Mouse (Mus musculus) midbrain, embryonic 13.5 days (tissue): ENCODE measurements around the gene Ifna1. TPM values are rescaled to one million over a fixed set of nuclear protein-coding genes. Genes with fewer than 3 reads are reported as not detected.

Experiments used
- ATAC-seq: fragments of 200-750 bp; cut with Nextera tagmentation; 2 replicates; pipeline ENCODE4 v1.8.0; 2017; ENCODE audit warnings: mild to moderate bottlenecking, moderate TSS enrichment, moderate library complexity
- H3K27ac ChIP-seq: fragments of 300-500 bp; sonication (generic); 2 replicates; pipeline ENCODE4 v1.5.1; 2015; ENCODE audit warnings: inconsistent platforms, mild to moderate bottlenecking, moderate library complexity
- H3K27me3 ChIP-seq: fragments of 300-500 bp; sonication (generic); 2 replicates; pipeline ENCODE4 v1.6.1; 2015; ENCODE audit warnings: mild to moderate bottlenecking, inconsistent platforms
- H3K36me3 ChIP-seq: fragments of 300-500 bp; sonication (generic); 2 replicates; pipeline ENCODE4 v1.6.1; 2015; ENCODE audit warnings: mild to moderate bottlenecking, inconsistent platforms
- H3K4me1 ChIP-seq: fragments of 300-500 bp; sonication (generic); replicated peaks from 2 replicates; pipeline ENCODE4 v1.6.1; 2015; ENCODE audit warnings: inconsistent platforms
- H3K4me2 ChIP-seq: fragments of 300-500 bp; sonication (generic); replicated peaks from 2 replicates; pipeline ENCODE4 v1.6.1; 2015; ENCODE audit warnings: moderate library complexity, mild to moderate bottlenecking, inconsistent platforms
- H3K4me3 ChIP-seq: fragments of 300-500 bp; sonication (generic); replicated peaks from 2 replicates; pipeline ENCODE4 v1.5.1; 2015; ENCODE audit warnings: mild to moderate bottlenecking, inconsistent platforms
- H3K9ac ChIP-seq: fragments of 300-500 bp; sonication (generic); replicated peaks from 2 replicates; pipeline ENCODE4 v1.6.1; 2015; ENCODE audit warnings: mild to moderate bottlenecking, inconsistent platforms
- H3K9me3 ChIP-seq: fragments of 300-500 bp; sonication (generic); 2 replicates; pipeline ENCODE4 v1.6.1; 2016; ENCODE audit warnings: mild to moderate bottlenecking, inconsistent platforms
- WGBS: fragments of 180-500 bp; shearing (Covaris S2); methylation state at CpG from one replicate; pipeline ENCODE4 v1.1.7; 2015; 5-methylcytosine and 5-hydroxymethylcytosine counted together
- polyA plus RNA-seq: library from polyadenylated mRNA; unstranded; fragments of >200 nt; fragmentation: Nextera tagmentation; extraction: Ambion mirVana; gene quantifications from 2 replicates; pipeline ENCODE4 v1.2.1, GENCODE M21; 2015

Ifna1 gene
- polyA plus RNA-seq, 1 experiment from 2014 or later, result not detected

DNA sequence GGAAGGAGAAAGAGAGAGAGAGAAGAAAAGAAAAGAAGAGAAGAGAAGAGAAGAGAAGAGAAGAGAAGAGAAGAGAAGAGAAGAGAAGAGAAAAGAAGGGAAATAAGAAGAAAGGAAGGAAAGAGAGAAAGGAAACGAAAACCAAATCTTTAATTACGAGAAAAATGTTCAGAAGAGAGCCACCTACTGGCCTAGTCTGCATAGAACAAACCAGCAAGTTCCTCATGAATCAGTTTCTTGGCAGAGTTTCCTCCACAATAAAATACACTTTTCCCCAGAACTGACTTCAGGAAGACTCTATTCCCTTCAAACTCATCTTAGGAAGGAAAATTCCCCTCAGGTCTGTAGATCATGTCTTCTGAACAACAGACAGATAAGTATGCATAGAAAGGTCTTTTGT, 4.6 kb upstream of the Ifna1 start:
- 76% methylated on average over 2 of the region's 2 CpGs for WGBS
- Histone ChIP-seq H3K4me1 (no peaks in the 10 kb centered on the region), H3K9me3 (no peaks in the 10 kb centered on the region), H3K36me3 (no peaks in the 10 kb centered on the region), H3K9ac (no peak overlapping the region), H3K27me3 (no peaks in the 10 kb centered on the region), H3K4me2 (no peak overlapping the region), H3K27ac (no peak overlapping the region), H3K4me3 (no peak overlapping the region)
- no peak for ATAC-seq

DNA sequence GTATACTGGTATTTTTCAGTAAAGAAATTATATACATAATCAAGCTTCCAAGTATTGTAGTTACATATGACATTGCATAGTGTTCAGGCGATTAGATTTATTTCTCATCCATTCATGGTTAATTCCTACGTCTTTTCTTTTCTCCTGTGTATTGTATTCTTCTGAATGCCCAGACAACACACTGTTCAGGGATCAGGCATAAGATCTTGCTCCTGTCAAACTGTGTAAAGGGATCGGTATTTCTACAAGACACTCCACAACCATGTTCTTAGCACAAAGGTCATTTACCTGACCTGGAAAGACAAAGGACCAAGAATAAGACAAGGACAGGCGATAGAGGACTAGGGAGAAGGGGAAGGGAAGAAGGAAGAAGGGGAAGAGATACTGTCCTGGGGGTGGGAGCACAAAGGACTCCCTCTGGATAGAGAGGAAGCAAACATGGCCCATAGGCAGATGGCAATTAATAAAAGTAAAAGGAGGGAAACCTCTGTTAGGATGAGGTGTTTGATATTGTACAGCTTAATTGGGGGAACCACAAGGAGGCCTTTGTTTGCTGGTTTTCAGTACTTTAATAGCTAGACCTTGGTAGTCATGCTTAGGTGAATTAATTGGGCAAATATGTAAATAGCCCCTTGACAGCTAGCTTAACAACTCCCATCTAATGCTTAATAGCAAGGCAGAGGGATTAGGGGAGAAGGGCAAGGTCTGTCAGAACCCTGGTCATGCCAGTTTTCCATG, 1.3 kb downstream of the Ifna1 start:
- peak; percentile 48; the same call in 1 of the 2 replicates for ATAC-seq
- H3K4me2 ChIP-seq, result no peak overlapping the region
- no peak overlapping the region for H3K9ac ChIP-seq
- no peak overlapping the region for H3K4me3 ChIP-seq
- H3K27me3 ChIP-seq, result no peaks in the 10 kb centered on the region
- no peak overlapping the region for H3K27ac ChIP-seq
- 0 out of 2 replicates have a peak, but pooled peaks cover 2% of the 10 kb centered on the region for H3K4me1 ChIP-seq
- no peaks in the 10 kb centered on the region for H3K9me3 ChIP-seq
- H3K36me3 ChIP-seq, result no peaks in the 10 kb centered on the region
- 16% methylated on average over 4 of the region's 4 CpGs for WGBS

DNA sequence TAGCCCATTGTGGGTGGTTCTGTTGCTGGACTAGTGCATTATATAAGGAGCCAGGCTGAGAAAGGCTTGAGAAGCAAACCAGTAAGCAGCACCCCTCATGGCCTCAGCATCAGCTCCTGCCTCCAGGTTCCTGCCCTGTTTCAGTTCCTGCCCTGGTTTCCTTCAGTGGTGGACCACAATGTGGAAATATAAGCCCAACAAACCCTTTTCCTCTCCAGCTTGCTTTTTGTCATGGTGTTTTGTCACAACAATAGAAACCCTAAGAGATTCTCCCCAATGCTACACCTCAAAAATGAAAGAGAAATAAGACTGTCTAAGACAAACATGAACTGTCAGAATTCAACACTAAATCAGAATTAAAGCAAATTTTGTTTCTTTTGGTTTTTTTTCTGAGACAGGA, 9.3 kb downstream of the Ifna1 start:
- H3K9me3 ChIP-seq, result no peaks in the 10 kb centered on the region
- H3K36me3 ChIP-seq, result no peaks in the 10 kb centered on the region
- H3K4me1 ChIP-seq, result peaks cover 6% of the 10 kb centered on the region
- no peak for ATAC-seq
- no peak overlapping the region for H3K4me2 ChIP-seq
- H3K27ac ChIP-seq, result no peak overlapping the region
- H3K4me3 ChIP-seq, result no peak overlapping the region
- H3K27me3 ChIP-seq, result peaks cover 5% of the 10 kb centered on the region; the same call in 1 of the 2 replicates
- no peak overlapping the region for H3K9ac ChIP-seq

DNA sequence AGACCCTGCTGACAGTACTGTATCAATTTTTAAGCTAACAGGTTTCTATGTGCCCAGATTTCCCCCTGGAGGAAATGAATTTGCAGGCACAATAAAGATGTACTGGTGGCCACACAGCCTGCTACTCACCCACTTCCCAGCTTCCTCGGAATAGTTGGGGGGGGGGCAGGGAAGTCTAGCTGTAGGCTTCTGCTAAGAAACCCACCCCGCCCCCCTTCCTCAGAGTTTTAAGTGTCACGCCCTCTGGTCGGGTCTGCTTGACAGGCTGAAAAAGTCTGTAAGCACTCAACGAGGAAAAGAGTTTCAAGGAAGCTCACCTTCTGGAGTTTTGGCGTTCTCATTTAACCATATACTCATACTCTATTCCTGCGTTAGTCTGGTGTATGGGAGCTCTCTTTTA, 13.4 kb downstream of the Ifna1 start:
- peaks cover 12% of the 10 kb centered on the region for H3K4me1 ChIP-seq
- H3K27me3 ChIP-seq, result peaks cover 24% of the 10 kb centered on the region
- no peak for ATAC-seq
- no peak overlapping the region for H3K4me2 ChIP-seq
- no peak overlapping the region for H3K9ac ChIP-seq
- no peaks in the 10 kb centered on the region for H3K9me3 ChIP-seq
- no peak overlapping the region for H3K4me3 ChIP-seq
- H3K27ac ChIP-seq, result no peak overlapping the region
- 3% methylated on average over 7 of the region's 7 CpGs for WGBS
- no peaks in the 10 kb centered on the region for H3K36me3 ChIP-seq

DNA sequence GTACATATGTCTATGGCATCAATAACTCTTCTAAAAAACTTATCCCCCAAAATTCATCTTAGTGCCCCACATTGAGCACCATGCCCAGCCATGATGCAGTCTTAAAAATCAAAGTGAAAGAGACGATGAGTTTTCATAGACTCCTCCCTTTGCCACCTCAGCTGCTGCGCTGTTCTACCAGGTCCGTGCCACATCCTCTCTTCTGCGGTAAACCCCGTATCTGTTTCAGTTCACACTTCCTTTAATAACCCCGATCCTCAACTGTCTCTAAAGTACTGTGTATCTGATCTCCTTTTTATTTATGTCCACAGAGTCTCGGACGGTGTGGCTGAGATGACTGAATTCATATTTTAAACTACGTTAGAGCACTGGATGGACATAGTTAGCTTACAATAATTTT, 14.7 kb downstream of the Ifna1 start:
- peaks cover 29% of the 10 kb centered on the region for H3K27me3 ChIP-seq
- H3K9me3 ChIP-seq, result no peaks in the 10 kb centered on the region
- WGBS, result 76% methylated on average over 9 of the region's 9 CpGs
- H3K4me2 ChIP-seq, result no peak overlapping the region
- H3K36me3 ChIP-seq, result no peaks in the 10 kb centered on the region
- no peak overlapping the region for H3K4me3 ChIP-seq
- peaks cover 12% of the 10 kb centered on the region for H3K4me1 ChIP-seq
- no peak overlapping the region for H3K27ac ChIP-seq
- no peak for ATAC-seq
- no peak overlapping the region for H3K9ac ChIP-seq

DNA sequence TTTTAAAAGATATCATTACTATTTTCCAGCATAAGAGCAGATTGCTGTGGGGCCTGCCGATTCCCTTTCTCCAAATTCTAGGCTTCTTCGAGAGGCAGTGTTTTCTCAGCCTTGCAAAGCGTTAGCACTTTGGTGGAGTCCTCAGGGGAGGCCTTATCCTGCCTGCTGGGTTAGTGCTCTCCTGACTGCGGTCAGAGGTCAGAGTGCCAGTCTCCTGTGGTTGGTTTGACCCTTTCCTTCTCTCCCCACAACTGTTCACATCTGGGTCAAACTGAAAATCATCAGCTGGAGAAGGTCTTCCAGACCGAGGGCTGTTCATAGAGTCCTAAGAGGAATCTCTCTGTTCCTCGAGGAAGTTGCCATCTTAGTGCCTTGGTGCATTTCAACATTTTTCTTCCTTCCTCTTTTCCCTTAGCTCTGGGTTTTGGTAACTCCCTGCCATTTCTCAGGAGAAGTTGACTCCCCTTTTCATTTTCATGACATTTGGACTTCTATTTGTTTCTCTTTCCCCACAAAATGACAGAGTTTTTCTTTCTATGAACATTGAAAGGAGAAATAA, 15.2 kb downstream of the Ifna1 start:
- Histone ChIP-seq H3K27ac (no peak overlapping the region), H3K36me3 (no peaks in the 10 kb centered on the region), H3K4me2 (no peak overlapping the region), H3K9me3 (no peaks in the 10 kb centered on the region), H3K4me1 (peaks cover 12% of the 10 kb centered on the region), H3K27me3 (peaks cover 29% of the 10 kb centered on the region), H3K4me3 (no peak overlapping the region), H3K9ac (no peak overlapping the region)
- WGBS, result 58% methylated on average over 6 of the region's 6 CpGs
- no peak for ATAC-seq

DNA sequence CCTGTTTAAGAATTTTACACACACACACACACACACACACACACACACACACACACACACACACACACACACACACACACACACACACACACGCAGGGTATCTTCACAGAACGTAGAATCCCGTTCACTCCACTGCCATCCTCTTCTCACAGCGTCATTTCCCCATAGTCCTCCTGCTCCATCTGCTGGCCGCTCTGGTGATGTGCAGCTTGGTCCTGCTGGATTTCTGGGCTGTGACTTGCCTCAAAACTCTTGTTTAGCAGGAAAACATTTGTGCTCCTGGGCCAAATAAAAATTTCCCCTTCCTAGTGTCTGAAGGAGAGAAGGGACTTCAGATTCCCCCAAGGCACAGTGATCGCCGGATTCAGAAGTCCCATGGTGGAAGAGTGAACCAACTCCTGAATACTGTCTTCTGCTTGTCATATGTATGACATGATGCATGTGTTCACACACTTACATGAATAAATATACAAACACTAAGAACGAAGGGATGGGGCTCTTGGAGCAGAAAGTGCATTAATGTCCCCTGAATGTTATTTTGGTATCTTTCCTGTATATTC, 17.6 kb downstream of the Ifna1 start:
- no peak overlapping the region for H3K27ac ChIP-seq
- H3K9me3 ChIP-seq, result no peaks in the 10 kb centered on the region
- WGBS, result under 1% methylated on average over 8 of the region's 8 CpGs
- H3K4me1 ChIP-seq, result peaks cover 12% of the 10 kb centered on the region
- peak overlapping the region; percentile 52 for H3K4me3 ChIP-seq
- H3K27me3 ChIP-seq, result peaks cover 37% of the 10 kb centered on the region
- peak overlapping the region; percentile 59; the same call in 1 of the 2 replicates for H3K9ac ChIP-seq
- H3K36me3 ChIP-seq, result no peaks in the 10 kb centered on the region
- ATAC-seq, result peak; percentile 70
- H3K4me2 ChIP-seq, result peak overlapping the region; percentile 90

DNA sequence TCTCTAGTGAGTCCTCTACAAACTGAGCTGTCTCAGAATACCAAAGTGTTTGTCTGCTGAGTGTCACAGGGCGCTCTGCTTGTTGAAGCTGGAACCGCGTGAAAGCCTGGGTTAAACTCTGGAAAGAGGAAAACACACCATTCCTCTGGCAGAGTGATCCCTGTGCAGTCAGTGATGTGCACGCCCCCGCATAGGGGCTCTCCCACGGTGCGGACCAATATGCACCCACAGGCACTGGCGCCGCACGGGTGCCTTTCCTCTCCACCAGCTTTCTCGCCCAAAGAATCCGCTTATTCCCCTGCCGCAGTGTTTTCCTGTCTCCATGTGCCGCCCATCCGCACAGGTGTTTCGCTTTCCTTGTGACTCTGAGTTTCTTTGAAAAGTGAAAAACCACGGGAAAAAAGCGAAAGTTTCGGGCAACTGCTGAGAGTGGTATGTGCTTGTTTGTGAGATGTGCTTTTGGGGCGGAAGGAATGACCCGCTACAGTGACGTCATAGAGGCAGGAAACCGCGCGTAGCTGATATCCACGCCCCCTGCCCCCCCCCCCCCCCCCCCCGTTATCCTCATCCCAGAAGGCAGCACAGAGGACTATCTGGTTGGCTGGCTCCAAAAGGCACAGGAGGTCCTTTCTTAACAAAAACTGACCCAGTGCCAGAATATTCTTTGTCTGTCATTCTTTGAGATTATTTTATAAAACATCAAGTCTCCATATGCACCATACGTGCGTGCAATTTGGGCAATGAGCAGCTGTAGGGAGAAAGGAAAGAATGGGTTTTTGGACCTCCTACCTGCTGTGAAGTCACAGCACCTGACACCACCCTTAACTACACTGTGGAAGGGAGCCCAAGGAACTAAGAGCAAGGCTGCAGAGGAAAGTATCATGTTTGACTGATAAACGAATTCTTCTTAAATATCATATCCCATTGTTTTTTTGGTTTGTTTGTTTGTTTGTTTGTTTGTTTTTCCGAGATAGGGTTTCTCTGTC, 18.3 kb downstream of the Ifna1 start:
- Histone ChIP-seq H3K4me2 (peak overlapping the region; percentile 90), H3K4me3 (peak overlapping the region; percentile 52), H3K27ac (no peak overlapping the region), H3K9me3 (no peaks in the 10 kb centered on the region), H3K4me1 (peaks cover 9% of the 10 kb centered on the region), H3K9ac (peak overlapping the region; percentile 59), H3K36me3 (no peaks in the 10 kb centered on the region), H3K27me3 (peaks cover 33% of the 10 kb centered on the region)
- ATAC-seq, result peak; percentile 71
- 7% methylated on average over 31 of the region's 31 CpGs for WGBS

DNA sequence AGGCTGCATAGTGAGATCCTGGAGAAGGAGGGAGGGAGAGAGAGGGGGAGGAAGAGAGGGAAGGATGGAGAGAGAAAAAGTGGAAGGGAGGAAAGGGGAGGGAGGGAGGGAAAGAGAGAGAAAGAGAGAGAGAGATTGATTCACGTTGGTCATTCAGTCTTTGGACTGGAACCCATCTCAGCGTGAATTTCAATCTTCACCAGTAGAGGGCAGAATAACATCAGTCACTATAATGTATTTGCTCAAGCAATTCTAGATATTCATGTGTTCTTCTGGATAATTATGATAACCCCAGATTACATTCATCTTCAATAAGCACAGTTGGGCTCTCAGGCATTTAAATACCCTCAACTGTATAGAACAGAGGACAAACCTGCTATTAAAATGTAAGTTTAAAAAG, 22.8 kb downstream of the Ifna1 start:
- 0% methylated on average over 2 of the region's 2 CpGs for WGBS
- Histone ChIP-seq H3K36me3 (no peaks in the 10 kb centered on the region), H3K4me2 (no peak overlapping the region), H3K4me1 (peaks cover 4% of the 10 kb centered on the region), H3K9ac (no peak overlapping the region), H3K4me3 (no peak overlapping the region), H3K9me3 (no peaks in the 10 kb centered on the region), H3K27ac (no peak overlapping the region), H3K27me3 (peaks cover 13% of the 10 kb centered on the region; the same call in 1 of the 2 replicates)
- ATAC-seq, result no peak; the same call in 1 of the 2 replicates

DNA sequence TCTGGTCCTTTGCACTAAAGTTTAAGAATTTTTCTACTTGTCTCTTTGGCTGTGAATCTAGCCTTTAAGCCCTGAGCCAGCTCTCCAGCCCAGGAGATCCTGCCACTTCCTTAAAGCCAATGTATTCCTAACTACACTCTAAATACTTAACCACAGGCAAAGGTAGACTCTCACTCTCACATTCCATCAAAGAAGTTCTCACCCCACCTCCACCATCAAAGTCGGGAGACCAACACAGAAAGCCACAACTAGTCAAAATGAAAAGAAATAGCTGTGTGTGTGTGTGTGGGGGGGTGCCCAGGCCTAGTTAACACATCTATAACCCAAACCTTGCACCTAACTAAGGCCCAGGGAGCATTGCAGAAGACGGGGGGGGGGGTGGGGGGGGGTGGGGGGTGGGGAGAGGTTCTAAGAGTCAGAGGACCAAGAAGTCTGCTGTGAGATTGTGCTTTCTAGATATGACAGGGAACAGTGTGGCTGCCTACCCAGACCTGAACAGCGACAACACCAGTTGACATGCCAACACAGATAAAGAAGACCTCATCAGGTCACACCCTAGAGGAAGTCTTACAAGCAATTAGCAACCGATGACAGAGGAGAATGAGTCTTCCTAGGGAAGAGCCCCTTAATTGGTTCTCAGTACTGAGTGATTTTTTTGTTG, 25.7 kb downstream of the Ifna1 start:
- H3K4me1 ChIP-seq, result no peaks in the 10 kb centered on the region
- no peak overlapping the region for H3K9ac ChIP-seq
- H3K9me3 ChIP-seq, result no peaks in the 10 kb centered on the region
- H3K36me3 ChIP-seq, result no peaks in the 10 kb centered on the region
- 87% methylated on average over 3 of the region's 4 CpGs for WGBS
- H3K4me3 ChIP-seq, result no peak overlapping the region
- no peak overlapping the region for H3K4me2 ChIP-seq
- no peak overlapping the region for H3K27ac ChIP-seq
- no peak for ATAC-seq
- 0 out of 2 replicates have a peak, but pooled peaks cover 8% of the 10 kb centered on the region for H3K27me3 ChIP-seq

DNA sequence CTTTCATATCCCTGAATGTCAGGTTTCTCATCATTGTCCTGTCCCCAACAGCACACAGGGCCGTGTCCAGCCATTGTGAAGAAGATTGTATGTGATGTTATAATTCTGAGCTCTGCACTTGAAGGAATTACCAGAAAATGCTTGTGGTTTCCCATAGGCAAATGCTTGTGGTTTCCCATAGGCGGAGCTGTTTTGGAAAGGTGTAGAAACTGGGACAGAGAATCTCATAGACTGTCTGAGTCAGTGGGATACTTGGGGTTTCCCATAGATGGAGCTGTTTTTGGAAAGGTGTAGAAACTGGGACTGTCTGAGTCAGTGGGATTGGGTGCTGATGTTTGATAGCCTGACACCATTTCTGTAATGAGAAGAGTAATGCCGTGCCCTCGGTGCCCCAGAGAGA, 26.6 kb downstream of the Ifna1 start:
- 86% methylated on average over 4 of the region's 4 CpGs for WGBS
- Histone ChIP-seq H3K4me2 (no peak overlapping the region), H3K4me1 (no peaks in the 10 kb centered on the region), H3K4me3 (no peak overlapping the region), H3K27me3 (0 out of 2 replicates have a peak, but pooled peaks cover 7% of the 10 kb centered on the region), H3K9ac (no peak overlapping the region), H3K9me3 (no peaks in the 10 kb centered on the region), H3K36me3 (no peaks in the 10 kb centered on the region), H3K27ac (no peak overlapping the region)
- ATAC-seq, result no peak
